Mouse (Mus musculus) intestine, postnatal 0 days (tissue): ENCODE measurements around the gene Lmnb2. TPM values are rescaled to one million over a fixed set of nuclear protein-coding genes. Genes with fewer than 3 reads are reported as not detected.
A peak's percentile ranks its signal among the peaks of the same experiment; 100 is the strongest.

ENCODE experiments used
- ATAC-seq: fragments of 200-750 bp; cut with Nextera tagmentation; 2 replicates; pipeline ENCODE4 v1.8.0; 2017; ENCODE audit warnings: mild to moderate bottlenecking, moderate TSS enrichment, moderate library complexity
- H3K27ac ChIP-seq: fragments of 300-500 bp; sonication (generic); 2 replicates; pipeline ENCODE4 v1.5.1; 2014; ENCODE audit warnings: mild to moderate bottlenecking, low read depth, low read length, moderate library complexity
- H3K27me3 ChIP-seq: fragments of 300-500 bp; sonication (generic); replicated peaks from 2 replicates; pipeline ENCODE4 v1.6.1; 2014; ENCODE audit warnings: low read length, mixed read lengths; ENCODE audit not compliant: control insufficient read depth, insufficient read depth
- H3K36me3 ChIP-seq: fragments of 300-500 bp; sonication (generic); 2 replicates; pipeline ENCODE4 v1.6.1; 2014; ENCODE audit warnings: mild to moderate bottlenecking, moderate library complexity; ENCODE audit not compliant: control insufficient read depth, insufficient read depth
- H3K4me1 ChIP-seq: fragments of 300-500 bp; sonication (generic); replicated peaks from 2 replicates; pipeline ENCODE4 v1.6.1; 2014; ENCODE audit warnings: antibody characterized with exemption, low read length, mixed read lengths; ENCODE audit not compliant: control insufficient read depth, insufficient read depth
- H3K4me2 ChIP-seq: fragments of 300-500 bp; sonication (generic); replicated peaks from 2 replicates; pipeline ENCODE4 v1.6.1; 2014; ENCODE audit warnings: low read depth, mild to moderate bottlenecking, moderate library complexity
- H3K4me3 ChIP-seq: fragments of 300-500 bp; sonication (generic); 2 replicates; pipeline ENCODE4 v1.5.1; 2014; ENCODE audit warnings: low read depth, low read length
- H3K9ac ChIP-seq: fragments of 300-500 bp; sonication (generic); 2 replicates; pipeline ENCODE4 v1.6.1; 2014; ENCODE audit warnings: mild to moderate bottlenecking, low read depth, low read length
- H3K9me3 ChIP-seq: fragments of 300-500 bp; sonication (generic); 2 replicates; pipeline ENCODE4 v1.6.1; 2016; ENCODE audit warnings: mixed run types; ENCODE audit not compliant: control insufficient read depth
- CTCF ChIP-seq: sonication (generic); IDR thresholded peaks from 2 replicates; pipeline ENCODE4 v1.5.1; 2016; ENCODE audit warnings: low read depth, mild to moderate bottlenecking, control low read depth, antibody characterized with exemption, moderate library complexity
- WGBS: fragments of 180-500 bp; shearing (Covaris S2); extraction: QIAGEN DNeasy Blood & Tissue Kit; methylation state at CpG from one replicate; pipeline ENCODE4 v1.1.7; 2014; 5-methylcytosine and 5-hydroxymethylcytosine counted together
- polyA plus RNA-seq: library from polyadenylated mRNA; unstranded; fragments of >200 nt; fragmentation: Nextera tagmentation; extraction: Ambion mirVana; gene quantifications from 2 replicates; pipeline ENCODE4 v1.2.1, GENCODE M21; 2015

Gene Lmnb2
- polyA plus RNA-seq, 1 experiment from 2014 or later: 12.9 TPM

DNA sequence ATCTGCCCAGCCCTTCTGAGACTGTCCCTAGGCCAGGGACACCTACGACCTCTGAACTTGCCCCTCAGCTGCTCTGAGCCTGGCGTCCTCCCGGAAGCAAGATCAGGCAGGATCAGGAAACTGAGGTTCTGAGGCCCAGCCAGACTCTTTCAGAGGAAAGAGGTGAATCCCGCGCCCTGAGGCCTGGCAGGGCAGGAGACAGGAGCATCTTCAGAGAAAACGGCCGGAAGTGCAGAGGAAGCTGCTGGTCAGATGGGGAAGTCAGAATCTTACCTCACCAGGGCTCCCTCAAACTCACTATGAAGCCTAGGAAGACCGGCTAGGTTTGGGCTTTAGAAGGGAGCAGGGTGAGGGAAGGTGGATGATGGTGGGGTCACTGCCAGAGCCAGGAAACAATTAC is 24.9 kb upstream of the Lmnb2 start:
- 71% methylated on average over 8 of the region's 8 CpGs for WGBS
- no peaks in the 10 kb centered on the region for H3K27me3 ChIP-seq
- H3K4me1 ChIP-seq: peaks cover 25% of the 10 kb centered on the region; the same call in 1 of the 2 replicates
- TF ChIP-seq CTCF: no peak
- H3K27ac ChIP-seq: no peak overlapping the region
- H3K4me3 ChIP-seq: no peak overlapping the region
- H3K9me3 ChIP-seq: no peaks in the 10 kb centered on the region
- ATAC-seq: no peak
- H3K9ac ChIP-seq: no peak overlapping the region
- H3K4me2 ChIP-seq: no peak overlapping the region
- H3K36me3 ChIP-seq: no peaks in the 10 kb centered on the region

GRCm38 (mm10) chr10:80940988-80941347 is 22.9 kb upstream of the Lmnb2 start:
- no peak for ATAC-seq
- H3K9ac ChIP-seq: no peak overlapping the region
- H3K4me3 ChIP-seq: no peak overlapping the region
- WGBS: 46% methylated on average over 2 of the region's 2 CpGs
- H3K27me3 ChIP-seq: no peaks in the 10 kb centered on the region
- H3K4me2 ChIP-seq: peak overlapping the region; percentile 71
- no peak for TF ChIP-seq CTCF
- peak overlapping the region; percentile 37; the same call in 1 of the 2 replicates for H3K27ac ChIP-seq
- H3K36me3 ChIP-seq: no peaks in the 10 kb centered on the region
- no peaks in the 10 kb centered on the region for H3K9me3 ChIP-seq
- peaks cover 30% of the 10 kb centered on the region for H3K4me1 ChIP-seq

GRCm38 (mm10) chr10:80940320-80940987 is 22.4 kb upstream of the Lmnb2 start:
- Histone ChIP-seq H3K4me1 (peaks cover 32% of the 10 kb centered on the region), H3K36me3 (no peaks in the 10 kb centered on the region), H3K27ac (peak overlapping the region; percentile 37), H3K9ac (no peak overlapping the region), H3K4me2 (peak overlapping the region; percentile 71), H3K27me3 (no peaks in the 10 kb centered on the region), H3K4me3 (no peak overlapping the region), H3K9me3 (no peaks in the 10 kb centered on the region)
- TF ChIP-seq CTCF: no peak
- ATAC-seq: peak; percentile 19; the same call in 1 of the 2 replicates
- 17% methylated on average over 8 of the region's 8 CpGs for WGBS

- H3K9me3 ChIP-seq: no peaks in the 10 kb centered on the region
- no peaks in the 10 kb centered on the region for H3K36me3 ChIP-seq
- TF ChIP-seq CTCF: no peak
- ATAC-seq: peak; percentile 66
- H3K9ac ChIP-seq: 0 out of 2 replicates have a peak overlapping the region, but pooled peaks have one; percentile 13
- H3K4me2 ChIP-seq: peak overlapping the region; percentile 71
- peaks cover 32% of the 10 kb centered on the region for H3K4me1 ChIP-seq
- H3K4me3 ChIP-seq: peak overlapping the region; percentile 28
- 2% methylated on average over 28 of the region's 28 CpGs for WGBS
- no peaks in the 10 kb centered on the region for H3K27me3 ChIP-seq
- peak overlapping the region; percentile 62; the same call in 1 of the 2 replicates for H3K27ac ChIP-seq
These were observed 21.6 kb upstream of the Lmnb2 start for GRCm38 (mm10) chr10:80939671-80940070.

GRCm38 (mm10) chr10:80938831-80939550 is 20.9 kb upstream of the Lmnb2 start:
- Histone ChIP-seq H3K4me1 (peaks cover 32% of the 10 kb centered on the region), H3K4me2 (peak overlapping the region; percentile 71), H3K27me3 (no peaks in the 10 kb centered on the region), H3K4me3 (peak overlapping the region; percentile 28; the same call in 1 of the 2 replicates), H3K9me3 (no peaks in the 10 kb centered on the region), H3K27ac (peak overlapping the region; percentile 62; the same call in 1 of the 2 replicates), H3K36me3 (no peaks in the 10 kb centered on the region), H3K9ac (no peak overlapping the region)
- TF ChIP-seq CTCF: no peak
- WGBS: 18% methylated on average over 15 of the region's 15 CpGs
- peak; percentile 6 for ATAC-seq

GRCm38 (mm10) chr10:80937646-80938045 is 19.6 kb upstream of the Lmnb2 start:
- Histone ChIP-seq H3K36me3 (no peaks in the 10 kb centered on the region), H3K4me1 (peaks cover 42% of the 10 kb centered on the region), H3K9me3 (no peaks in the 10 kb centered on the region), H3K4me3 (no peak overlapping the region), H3K27ac (peak overlapping the region; percentile 64; the same call in 1 of the 2 replicates), H3K4me2 (peak overlapping the region; percentile 9; the same call in 1 of the 2 replicates), H3K27me3 (no peaks in the 10 kb centered on the region), H3K9ac (no peak overlapping the region)
- 17% methylated on average over 8 of the region's 8 CpGs for WGBS
- no peak for TF ChIP-seq CTCF
- peak; percentile 62 for ATAC-seq
